Mouse (Mus musculus) mouse embryonic stem cell (cell line): ENCODE measurements around the gene Mthfs.

ENCODE experiments used
- in situ Hi-C, 2 experiments: fragments of 300-500 bp; cut with MboI; formaldehyde crosslinking; loops; 1 replicate in 1 of 2; 3 replicates in 1 of 2; pipeline ENCODE4 v1.14.3; 2019 to 2020; ENCODE audit warnings: low sequenced_read_pairs in 2 of 2, low pct_unique_long_range_greater_than_20kb in 1 of 2, mixed read lengths in 1 of 2; ENCODE audit not compliant: unreplicated experiment in 1 of 2

Mthfs gene

DNA sequence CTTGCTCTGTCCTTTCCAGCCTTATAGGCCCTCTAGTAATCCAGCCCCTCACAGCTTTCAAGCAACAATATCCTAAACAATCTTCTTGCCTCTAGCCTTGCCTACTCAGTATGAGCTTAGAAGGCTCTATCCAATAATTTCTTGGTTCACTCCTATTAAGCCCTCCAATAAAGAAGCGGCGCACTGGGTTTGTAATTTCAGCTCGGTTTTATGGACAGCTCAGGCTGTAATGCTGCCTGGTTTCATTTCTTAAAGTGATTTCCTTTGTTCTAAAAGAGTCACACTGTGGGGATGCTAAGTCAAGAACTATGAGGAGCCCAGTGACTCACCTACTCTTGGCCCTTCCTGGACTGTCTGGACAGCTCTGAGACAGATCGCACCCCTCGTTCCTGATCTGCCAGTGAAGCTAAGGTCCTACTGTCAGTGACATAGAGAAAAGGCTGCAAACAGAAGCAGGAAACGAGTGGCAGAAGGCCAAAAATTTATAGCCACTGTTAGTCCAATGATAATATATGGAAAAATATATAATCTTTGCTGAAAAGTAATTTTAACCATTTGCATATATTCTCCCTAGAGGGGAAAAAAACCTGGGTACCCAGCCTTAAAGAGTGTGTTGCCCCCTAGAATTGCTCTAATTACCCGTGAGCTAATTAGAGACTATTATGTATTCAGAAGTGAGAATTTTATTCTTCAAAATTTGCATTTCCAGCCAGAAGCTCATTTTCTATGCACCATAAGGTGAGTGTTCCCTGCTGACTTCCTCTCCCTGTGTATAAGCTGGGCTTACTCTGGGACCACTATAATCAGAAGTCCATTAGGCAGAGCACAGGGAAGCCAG is 98.1 kb downstream of the Mthfs start:
- in situ Hi-C loops = no loop called here

GRCm38 (mm10) chr9:89309195-89309535 is 98.7 kb downstream of the Mthfs start:
- in situ Hi-C loops = no loop called here

DNA sequence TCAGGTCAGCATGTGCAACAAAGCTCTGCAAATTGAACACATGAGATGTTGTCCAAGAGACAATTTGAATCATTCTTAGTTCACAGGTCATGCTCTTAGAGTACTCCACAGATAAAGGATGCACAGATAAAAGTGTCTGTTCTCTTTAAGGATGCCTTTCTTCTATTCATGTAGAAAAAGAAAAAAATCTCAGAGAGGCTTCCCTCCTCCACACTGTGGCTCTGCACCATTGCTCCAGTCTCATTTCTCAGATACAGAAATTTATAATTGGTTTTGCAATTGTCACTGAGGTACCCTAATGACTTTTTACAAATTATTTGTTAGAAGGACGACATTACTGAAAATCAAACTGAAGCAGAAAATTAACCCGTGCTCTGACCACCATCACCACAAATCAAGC is 101.2 kb downstream of the Mthfs start:
- in situ Hi-C loops = no loop called here

DNA sequence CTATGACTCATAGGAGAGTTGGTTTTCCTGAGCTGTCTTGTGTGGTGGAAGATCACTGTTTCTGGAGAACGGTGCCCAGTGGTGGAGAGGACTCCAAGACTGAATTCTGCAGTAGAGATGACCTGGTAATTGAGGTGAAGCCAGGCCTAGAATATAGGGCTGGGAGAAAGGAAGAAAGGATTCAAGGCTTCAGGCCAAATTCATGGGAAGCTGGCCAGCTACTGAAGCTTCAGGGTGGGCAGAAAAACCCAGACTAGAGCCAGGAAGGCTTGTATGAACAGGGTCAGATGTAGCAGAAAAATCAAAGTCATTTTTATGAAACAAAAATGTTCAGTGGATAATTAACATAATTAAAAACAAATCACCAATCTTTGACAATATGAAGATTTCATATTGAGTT is 163.3 kb downstream of the Mthfs start:
- in situ Hi-C loops = no loop called here

- in situ Hi-C loops = no loop called here
Measured at GRCm38 (mm10) chr9:89374650-89375049, 164.2 kb downstream of the Mthfs start.

DNA sequence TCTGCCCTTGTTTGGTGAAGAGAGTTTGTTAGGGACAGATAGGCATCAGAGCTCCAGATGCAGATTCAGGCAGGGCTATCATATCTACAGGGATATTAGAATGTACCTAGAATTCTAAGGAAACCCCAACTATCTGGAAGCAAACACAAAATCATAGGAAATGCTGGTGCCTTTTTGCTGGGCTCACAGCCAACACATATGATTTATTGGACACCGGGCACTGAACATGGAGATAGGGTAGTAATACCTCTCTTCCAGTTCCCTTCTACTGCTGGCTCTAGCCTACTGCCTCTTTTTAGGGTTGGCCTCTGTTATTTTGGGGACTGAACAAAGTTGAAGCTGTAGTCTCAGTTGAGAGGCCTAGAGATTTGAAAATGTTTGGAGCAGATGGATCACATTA is 192.6 kb downstream of the Mthfs start:
- in situ Hi-C loops = no loop called here
